Mouse (Mus musculus) thymus, adult 2 months (tissue): ENCODE measurements at regions not wholly inside any gene's neighbourhood (a gene's known extent, or its start where the extent isn't known, plus 50 kb on each side); places are given as distances from the start of the nearest gene placed in this dataset.

Source experiments
- CTCF ChIP-seq: fragments of 200-500 bp; IDR thresholded peaks from 2 replicates; pipeline ENCODE4 v1.5.1; 2012; ENCODE audit warnings: mild to moderate bottlenecking, control low read depth, low read length, moderate library complexity, borderline replicate concordance; ENCODE audit not compliant: control insufficient read depth, poor library complexity, insufficient read depth; ENCODE audit errors: extremely low read depth
- POLR2A ChIP-seq: fragments of 200-500 bp; IDR thresholded peaks from 2 replicates; pipeline ENCODE4 v1.6.1; 2012; ENCODE audit warnings: mild to moderate bottlenecking, low read length, control low read depth, moderate library complexity; ENCODE audit not compliant: control insufficient read depth, poor library complexity, insufficient read depth; ENCODE audit errors: extremely low read depth

DNA sequence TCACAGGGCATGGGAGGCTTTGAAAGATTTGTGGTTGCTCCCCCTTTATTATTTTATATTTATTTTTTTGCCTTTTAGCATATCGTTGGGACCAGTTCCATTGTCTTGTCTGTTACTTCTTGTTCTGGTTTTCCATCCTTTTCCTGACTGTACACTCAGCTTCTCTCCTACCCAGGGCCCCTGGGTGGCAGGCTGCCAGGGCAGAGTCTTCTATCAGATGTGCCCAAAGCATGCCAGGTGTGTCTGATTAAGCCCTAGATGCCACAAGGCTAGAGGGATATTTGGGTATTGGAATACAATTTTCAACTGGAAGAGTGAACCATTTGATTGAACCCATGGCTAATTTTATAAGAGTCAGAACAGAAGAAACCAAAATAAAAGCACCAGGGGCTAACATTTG is 236.2 kb downstream of the Bcl11a start:
- TF ChIP-seq CTCF (no peak), POLR2A (no peak)
